Mouse (Mus musculus): ENCODE results near the gene Srpr.

DNA sequence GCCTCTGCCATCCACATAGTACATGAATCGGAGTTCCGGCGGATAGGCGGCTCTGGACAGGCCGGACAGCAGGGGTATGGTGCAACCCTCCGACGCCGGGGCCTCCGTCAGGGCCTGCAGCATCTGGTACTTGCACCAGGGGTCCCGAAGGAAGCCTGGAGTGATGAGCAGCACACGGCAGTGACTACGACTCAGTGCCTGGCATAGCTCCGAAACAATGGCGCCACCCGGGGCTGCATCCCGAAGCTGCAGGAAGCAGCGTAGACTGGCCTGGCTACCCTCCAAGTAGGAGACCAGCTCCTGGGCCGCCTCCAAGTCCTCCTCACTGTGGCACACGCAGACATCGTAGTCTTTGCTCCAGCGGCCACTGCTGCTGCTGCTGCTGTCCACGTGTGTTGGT, 11.3 kb upstream of the Srpr start:
- TF ChIP-seq CTCF (IDR thresholded peaks at IDR 0.05; ENCODE audit: low read depth) (0 out of 2 replicates have a peak, but pooled peaks have one; percentile 8), EP300 (IDR thresholded peaks at IDR 0.05; ENCODE audit: low read depth) (no peak)
